Mouse (Mus musculus) thymus, adult 2 months (tissue): Measurements from ENCODE around the gene Nudt19.

Source experiments
- CTCF ChIP-seq: fragments of 200-500 bp; IDR thresholded peaks from 2 replicates; pipeline ENCODE4 v1.5.1; 2012; ENCODE audit warnings: mild to moderate bottlenecking, control low read depth, low read length, moderate library complexity, borderline replicate concordance; ENCODE audit not compliant: control insufficient read depth, poor library complexity, insufficient read depth; ENCODE audit errors: extremely low read depth
- POLR2A ChIP-seq: fragments of 200-500 bp; IDR thresholded peaks from 2 replicates; pipeline ENCODE4 v1.6.1; 2012; ENCODE audit warnings: mild to moderate bottlenecking, low read length, control low read depth, moderate library complexity; ENCODE audit not compliant: control insufficient read depth, poor library complexity, insufficient read depth; ENCODE audit errors: extremely low read depth

GRCm38 (mm10) chr7:35526795-35527194, 29.3 kb downstream of the Nudt19 start:
- TF ChIP-seq CTCF: no peak
- TF ChIP-seq POLR2A: no peak
